ENCODE assay signal across 9 mouse cellular contexts in the genomic region with DNA sequence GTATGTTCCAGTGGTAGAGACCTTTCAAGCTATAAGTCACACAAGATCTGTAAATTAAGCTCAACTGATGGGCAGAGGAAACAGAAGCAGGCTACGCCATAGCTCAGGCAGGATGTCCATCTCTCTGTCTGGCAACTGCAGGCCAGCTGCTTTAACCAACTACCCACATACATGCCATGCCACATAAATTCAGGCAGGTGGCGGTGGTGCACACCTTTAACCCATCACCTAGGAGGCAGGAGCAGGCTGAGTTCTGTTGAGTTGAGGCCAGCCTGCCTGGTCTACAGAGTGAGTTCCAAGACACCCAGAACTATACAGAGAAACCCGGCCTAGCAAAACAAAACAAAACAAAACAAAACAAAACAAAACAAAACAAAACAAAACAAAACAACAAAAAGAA.
DNase-seq lines count a peak whose midpoint lies in the region; ATAC-seq and TF ChIP-seq lines count a peak whose summit lies in the region.
"Had no signal": no experiment of that assay in that cellular context is flagged by ENCODE, and none has a peak within 500 bp of the region (broad histone marks: within the 10 kb centered on the region; RNA-seq: fewer than 3 reads in every experiment).

No protein-coding gene starts in this region.

- no peak overlapping the region for H3K9ac ChIP-seq in hindbrain, embryonic 13.5 days

- DNase-seq in hindbrain, embryonic 10.5 days (ENCODE audit: low spot score): peak; percentile 10
- peak; percentile 4 for DNase-seq in thymus, postnatal 4 days
- DNase-seq in thymus, adult 2 months: no peak
- no peak for DNase-seq in gastrocnemius, postnatal 25 days
- DNase-seq in layer of hippocampus, adult 11-12 months (ENCODE audit: low spot score): no peak
- DNase-seq: left cerebral cortex, postnatal 4 days had no signal

- no peak overlapping the region for H3K4me2 ChIP-seq in hindbrain, embryonic 13.5 days

- WGBS in hindbrain, embryonic 10.5 days: 59% methylated on average over 3 of the region's 3 CpGs
- 68% methylated on average over 3 of the region's 3 CpGs for WGBS in hindbrain, embryonic 13.5 days
- WGBS in thymus, adult 2 months: 68% methylated on average over 3 of the region's 3 CpGs

- H3K27ac ChIP-seq in hindbrain, embryonic 10.5 days: no peak overlapping the region
- no peak overlapping the region for H3K27ac ChIP-seq in hindbrain, embryonic 13.5 days
- H3K27ac ChIP-seq in thymus, adult 2 months (ENCODE audit: control insufficient read depth, insufficient read depth, low read length): no peak overlapping the region

- H3K4me3 ChIP-seq in hindbrain, embryonic 10.5 days: no peak overlapping the region
- H3K4me3 ChIP-seq in hindbrain, embryonic 13.5 days: no peak overlapping the region
- no peak overlapping the region for H3K4me3 ChIP-seq in thymus, adult 2 months (ENCODE audit: control insufficient read depth, insufficient read depth, low read length)

- no peaks in the 10 kb centered on the region for H3K27me3 ChIP-seq in hindbrain, embryonic 10.5 days (ENCODE audit: insufficient read depth, poor library complexity, severe bottlenecking)
- no peaks in the 10 kb centered on the region for H3K27me3 ChIP-seq in hindbrain, embryonic 13.5 days
- no peaks in the 10 kb centered on the region for H3K27me3 ChIP-seq in thymus, adult 2 months (ENCODE audit: control insufficient read depth, insufficient read depth, low read length)

- H3K9me3 ChIP-seq in hindbrain, embryonic 10.5 days: no peaks in the 10 kb centered on the region
- no peaks in the 10 kb centered on the region for H3K9me3 ChIP-seq in hindbrain, embryonic 13.5 days

- no peaks in the 10 kb centered on the region for H3K4me1 ChIP-seq in hindbrain, embryonic 10.5 days (replicated peaks)
- no peaks in the 10 kb centered on the region for H3K4me1 ChIP-seq in hindbrain, embryonic 13.5 days (replicated peaks)
- no peaks in the 10 kb centered on the region for H3K4me1 ChIP-seq in thymus, adult 2 months (replicated peaks; ENCODE audit: control insufficient read depth, insufficient read depth, low read length)

- no peak for TF ChIP-seq POLR2A in thymus, adult 2 months (IDR thresholded peaks at IDR 0.05; ENCODE audit: control insufficient read depth, extremely low read depth, insufficient read depth, low read length, poor library complexity)

- ATAC-seq in hindbrain, embryonic 13.5 days (ENCODE audit: low FRiP score): no peak
- peak; percentile 71 to 75 for ATAC-seq in hematopoietic stem cell, adult 5-6 weeks (replicated peaks in 1 of 2; ENCODE audit: insufficient read depth in 1 of 2, low FRiP score in 2 of 2, low TSS enrichment in 1 of 2, low read depth in 1 of 2, poor library complexity in 2 of 2, severe bottlenecking in 2 of 2)
- no peak for ATAC-seq in frontal cortex, adult (ENCODE audit: low TSS enrichment)

- H3K36me3 ChIP-seq in hindbrain, embryonic 10.5 days: no peaks in the 10 kb centered on the region
- no peaks in the 10 kb centered on the region for H3K36me3 ChIP-seq in hindbrain, embryonic 13.5 days
- H3K36me3 ChIP-seq in thymus, adult 2 months (ENCODE audit: control insufficient read depth, insufficient read depth, low read length): no peaks in the 10 kb centered on the region

- no peak for TF ChIP-seq CTCF in thymus, adult 2 months (IDR thresholded peaks at IDR 0.05; ENCODE audit: borderline replicate concordance, control insufficient read depth, extremely low read depth, insufficient read depth, low read length, poor library complexity)

Comparison
In these comparisons a context has a peak if more than half of its experiments do, and no peak if none do; other contexts are left out.
1. DNase-seq: peak in hindbrain, embryonic 10.5 days (single experiment) and thymus, postnatal 4 days (single experiment); none in thymus, adult 2 months (single experiment), gastrocnemius, postnatal 25 days (single experiment) and layer of hippocampus, adult 11-12 months (single experiment).
2. ATAC-seq: peak in hematopoietic stem cell, adult 5-6 weeks (2 of 2); none in hindbrain, embryonic 13.5 days (single experiment) and frontal cortex, adult (single experiment).